Mouse (Mus musculus) colon, adult 2 months (tissue): ENCODE measurements around the gene Olfr24. TPM values are rescaled to one million over a fixed set of nuclear protein-coding genes. Genes with fewer than 3 reads are reported as not detected.

Source experiments
- polyA plus RNA-seq: library from polyadenylated mRNA; depleted of rRNA; stranded (reverse); fragments of >200 nt; gene quantifications from 2 replicates; pipeline ENCODE4 v1.2.3, GENCODE M21; 2012; rRNA removed

Olfr24 gene
- polyA plus RNA-seq = not detected in 2 replicates

GRCm38 (mm10) chr9:18763896-18764295 lies at the start of gene Olfr24:
TSS of gene Olfr24 (minus strand) at chr9:18763996.

Other genes starting within 250 kb of the Olfr24 start
- 0.26 and 0.37 TPM in 2 replicates for gene Muc16, start 89.5 kb downstream of the Olfr24 start, polyA plus RNA-seq
- not detected in 2 replicates for gene Olfr828, start 55.5 kb upstream of the Olfr24 start, polyA plus RNA-seq
- not detected in 2 replicates for gene Olfr829, start 90.9 kb upstream of the Olfr24 start, polyA plus RNA-seq
- not detected in 2 replicates for gene Olfr830, start 110.7 kb upstream of the Olfr24 start, polyA plus RNA-seq
- gene Olfr832, start 173.1 kb upstream of the Olfr24 start, polyA plus RNA-seq = not detected in 2 replicates
- not detected in 2 replicates for gene Olfr834, start 224.0 kb upstream of the Olfr24 start, polyA plus RNA-seq